In the genomic region with DNA sequence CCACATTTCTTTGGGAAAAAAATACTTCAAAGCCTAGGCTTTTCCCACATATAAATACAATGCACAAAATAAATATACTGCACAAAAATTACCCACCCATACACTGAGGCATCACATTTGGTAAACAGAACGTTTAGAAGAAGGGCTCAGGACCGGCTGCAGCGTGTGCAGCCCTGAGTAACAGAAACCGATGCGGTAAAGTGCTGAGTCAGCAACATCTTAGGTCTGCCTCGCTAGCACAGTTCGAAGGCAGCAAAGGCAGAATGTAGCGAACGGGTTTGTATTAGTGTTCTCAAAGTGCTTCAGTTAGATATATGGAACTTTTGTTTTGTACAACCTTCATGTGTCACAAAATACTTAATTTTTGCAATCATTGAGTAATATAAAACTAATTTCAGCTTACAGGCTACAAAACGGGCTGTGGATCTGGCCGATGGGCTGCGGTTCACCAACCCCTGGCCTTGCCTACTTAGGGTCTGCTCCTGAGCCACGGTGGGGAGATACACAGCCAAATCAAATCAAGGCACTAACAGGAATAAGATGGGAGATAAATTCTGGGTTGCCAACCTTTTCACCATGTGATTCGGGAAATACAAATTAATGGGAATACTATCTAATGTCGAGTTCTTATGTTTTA, we compare ENCODE assay signal across 20 mouse cellular contexts. TPM values are rescaled to one million over a fixed set of nuclear protein-coding genes. Genes with fewer than 3 reads are reported as not detected.
"Had no signal": no experiment of that assay in that cellular context is flagged by ENCODE, and none has a peak within 500 bp of the region (broad histone marks: within the 10 kb centered on the region; RNA-seq: fewer than 3 reads in every experiment).

No protein-coding gene starts in this region.

- H3K36me3 ChIP-seq: liver, embryonic 13.5 days had no signal

- H3K4me1 ChIP-seq: liver, embryonic 13.5 days; liver, embryonic 15.5 days; megakaryocyte, embryonic 14.5 days; neural tube, embryonic 12.5 days had no signal

- H3K4me3 ChIP-seq: liver, embryonic 13.5 days; liver, embryonic 15.5 days; megakaryocyte, embryonic 14.5 days; midbrain, embryonic 12.5 days; neural tube, embryonic 12.5 days had no signal

- ATAC-seq: liver, postnatal 0 days had no signal

- DNase-seq: liver, embryonic 13.5 days; liver, postnatal 0 days; lung, adult 2 months; lung, postnatal 10 days; midbrain, embryonic 14.5 days; retina, postnatal 1 day; right cerebral cortex, adult 18-20 months; right cerebral cortex, postnatal 25 days; right cerebral cortex, postnatal 4 days; spleen, adult 18-20 months; thymus, adult 18-20 months; thymus, postnatal 14 days; thymus, postnatal 36 days had no signal

- H3K27ac ChIP-seq: liver, embryonic 13.5 days; liver, embryonic 15.5 days; macrophage; midbrain, embryonic 12.5 days; neural tube, embryonic 12.5 days had no signal

- H3K9ac ChIP-seq: liver, embryonic 13.5 days; liver, embryonic 15.5 days; liver, postnatal 0 days; midbrain, embryonic 12.5 days; neural tube, embryonic 12.5 days had no signal

- H3K27me3 ChIP-seq: liver, embryonic 13.5 days; liver, embryonic 15.5 days; neural tube, embryonic 12.5 days had no signal

- H3K9me3 ChIP-seq: liver, embryonic 13.5 days; liver, embryonic 15.5 days; megakaryocyte, embryonic 14.5 days; midbrain, embryonic 12.5 days; neural tube, embryonic 12.5 days had no signal

- H3K4me2 ChIP-seq: liver, embryonic 13.5 days; liver, embryonic 15.5 days; midbrain, embryonic 12.5 days; neural tube, embryonic 12.5 days had no signal

RNA-seq across cellular contexts. Expression of a gene that starts 6.9 kb away (rescaled TPM):
- total RNA-seq: monocyte, adult 5-6 weeks had no signal

RNA-seq across cellular contexts. Expression of a gene that starts 16.9 kb away (rescaled TPM):
- total RNA-seq: neutrophil, adult 5-6 weeks had no signal
